Mouse (Mus musculus): Measurements from ENCODE around the gene Sf3b4. TPM values are rescaled to one million over a fixed set of nuclear protein-coding genes. Genes with fewer than 3 reads are reported as not detected.
A peak's percentile ranks its signal among the peaks of the same experiment; 100 is the strongest.
"Not testable (repeated sequence)": the region's sequence is repeated elsewhere in the genome, so short reads cannot be mapped to it uniquely, and the experiment has no call there.

Gene Sf3b4
- polyA plus RNA-seq, 1 experiment from 2014 or later: 184 TPM

GRCm38 (mm10) chr3:96219661-96220130 lies 47.6 kb downstream of the Sf3b4 start, which contains the start of the genes Bola1 and Hist2h2ab:
TSS of gene Bola1 (minus strand) at chr3:96219709.
TSS of gene Hist2h2ab (plus strand) at chr3:96219865.
- Histone ChIP-seq H3K4me1 (replicated peaks; ENCODE audit: control insufficient read depth, insufficient read depth, low read length) (peaks cover 12% of the 10 kb centered on the region; the same call in 1 of the 2 replicates), H3K36me3 (ENCODE audit: control insufficient read depth, insufficient read depth, low read length) (no peaks in the 10 kb centered on the region), H3K27ac (ENCODE audit: low read depth) (peak within 1 kb of the TSS; percentile 98), H3K4me3 (ENCODE audit: low read depth, low read length) (peak within 1 kb of the TSS; percentile 69), H3K9me3 (ENCODE audit: control insufficient read depth, low read length) (no peaks in the 10 kb centered on the region), H3K27me3 (replicated peaks; ENCODE audit: control insufficient read depth, insufficient read depth, low read length) (no peaks in the 10 kb centered on the region), H3K4me2 (ENCODE audit: low read length) (peak within 1 kb of the TSS; percentile 59), H3K9ac (ENCODE audit: low read length) (peak within 1 kb of the TSS; percentile 97)
- whole genome bisulfite sequencing: under 1% methylated on average over 37 of the region's 37 CpGs
- DNase-seq (ENCODE audit: low spot score): no peak
- peak; percentile 88 for ATAC-seq (replicated peaks; ENCODE audit: low FRiP score, low TSS enrichment, low read depth)

GRCm38 (mm10) chr3:96220131-96220764 lies 48.1 kb downstream of the Sf3b4 start:
- peak overlapping the region; percentile 69 for H3K4me3 ChIP-seq (ENCODE audit: low read depth, low read length)
- H3K27ac ChIP-seq (ENCODE audit: low read depth): peak overlapping the region; percentile 98
- H3K4me2 ChIP-seq (ENCODE audit: low read length): peak overlapping the region; percentile 59
- not testable (repeated sequence) for H3K36me3 ChIP-seq (ENCODE audit: control insufficient read depth, insufficient read depth, low read length); H3K27me3 ChIP-seq (replicated peaks; ENCODE audit: control insufficient read depth, insufficient read depth, low read length); H3K9me3 ChIP-seq (ENCODE audit: control insufficient read depth, low read length)
- 0% methylated on average over 24 of the region's 47 CpGs for WGBS
- 0 out of 2 replicates have a peak, but pooled peaks have one; percentile 7 for ATAC-seq (replicated peaks; ENCODE audit: low FRiP score, low TSS enrichment, low read depth)
- peak overlapping the region; percentile 97 for H3K9ac ChIP-seq (ENCODE audit: low read length)
- peaks cover 12% of the 10 kb centered on the region; the same call in 1 of the 2 replicates for H3K4me1 ChIP-seq (replicated peaks; ENCODE audit: control insufficient read depth, insufficient read depth, low read length)
- peak; percentile 88 for DNase-seq (ENCODE audit: low spot score)

DNA sequence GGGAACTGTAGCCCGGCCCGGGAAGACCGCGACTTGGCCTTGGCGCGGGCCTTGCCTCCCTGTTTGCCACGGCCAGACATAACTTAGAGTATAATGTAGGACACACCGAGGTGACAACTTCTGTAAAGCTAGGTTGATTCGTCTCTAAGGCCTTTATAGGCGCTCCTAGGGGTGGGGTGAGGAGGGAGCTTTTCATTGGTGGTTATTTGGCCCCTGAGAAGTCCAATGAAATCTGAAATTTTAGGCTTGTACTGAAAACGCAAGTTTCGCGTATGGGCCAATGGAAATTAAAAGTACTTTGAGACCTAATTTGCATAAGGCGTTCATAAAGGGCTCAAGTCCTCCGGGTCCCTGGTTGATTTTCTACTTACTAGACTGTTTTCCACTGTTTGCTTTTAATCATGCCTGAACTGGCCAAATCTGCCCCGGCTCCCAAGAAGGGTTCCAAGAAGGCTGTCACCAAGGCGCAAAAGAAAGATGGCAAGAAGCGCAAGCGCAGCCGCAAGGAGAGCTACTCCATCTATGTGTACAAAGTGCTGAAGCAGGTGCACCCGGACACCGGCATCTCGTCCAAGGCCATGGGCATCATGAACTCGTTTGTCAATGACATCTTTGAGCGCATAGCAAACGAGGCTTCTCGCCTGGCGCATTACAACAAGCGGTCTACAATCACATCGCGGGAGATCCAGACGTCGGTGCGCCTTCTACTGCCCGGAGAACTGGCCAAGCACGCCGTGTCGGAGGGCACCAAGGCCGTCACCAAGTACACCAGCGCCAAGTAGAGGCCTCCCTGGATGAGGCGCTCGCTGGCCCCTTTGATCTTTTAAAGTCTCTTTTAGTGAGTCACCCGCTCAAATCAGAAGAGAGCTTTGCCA lies 48.9 kb downstream of the Sf3b4 start, which contains the start of the genes Hist2h2ac and Hist2h2be:
Hist2h2ac (minus strand) TSS at position 116 of the 875 bp plus-strand sequence.
Hist2h2be (plus strand) TSS at position 355 of the 875 bp plus-strand sequence.
- Histone ChIP-seq H3K9me3 (ENCODE audit: control insufficient read depth, low read length) (no peaks in the 10 kb centered on the region), H3K27ac (ENCODE audit: low read depth) (peak within 1 kb of the TSS; percentile 98), H3K4me1 (replicated peaks; ENCODE audit: control insufficient read depth, insufficient read depth, low read length) (peaks cover 12% of the 10 kb centered on the region; the same call in 1 of the 2 replicates), H3K36me3 (ENCODE audit: control insufficient read depth, insufficient read depth, low read length) (no peaks in the 10 kb centered on the region), H3K4me3 (ENCODE audit: low read depth, low read length) (peak within 1 kb of the TSS; percentile 69), H3K4me2 (ENCODE audit: low read length) (peak within 1 kb of the TSS; percentile 59), H3K27me3 (replicated peaks; ENCODE audit: control insufficient read depth, insufficient read depth, low read length) (no peaks in the 10 kb centered on the region), H3K9ac (ENCODE audit: low read length) (peak within 1 kb of the TSS; percentile 97)
- under 1% methylated on average over 43 of the region's 43 CpGs for WGBS
- DNase-seq (ENCODE audit: low spot score) (peak; percentile 91), ATAC-seq (replicated peaks; ENCODE audit: low FRiP score, low TSS enrichment, low read depth) (peak; percentile 87)

GRCm38 (mm10) chr3:96221640-96222038 lies 49.5 kb downstream of the Sf3b4 start:
- H3K27ac ChIP-seq (ENCODE audit: low read depth): peak overlapping the region; percentile 98
- no peaks in the 10 kb centered on the region for H3K27me3 ChIP-seq (replicated peaks; ENCODE audit: control insufficient read depth, insufficient read depth, low read length)
- H3K36me3 ChIP-seq (ENCODE audit: control insufficient read depth, insufficient read depth, low read length): no peaks in the 10 kb centered on the region
- peaks cover 12% of the 10 kb centered on the region; the same call in 1 of the 2 replicates for H3K4me1 ChIP-seq (replicated peaks; ENCODE audit: control insufficient read depth, insufficient read depth, low read length)
- peak overlapping the region; percentile 97 for H3K9ac ChIP-seq (ENCODE audit: low read length)
- H3K4me2 ChIP-seq (ENCODE audit: low read length): peak overlapping the region; percentile 59
- no peak for ATAC-seq (replicated peaks; ENCODE audit: low FRiP score, low TSS enrichment, low read depth)
- H3K9me3 ChIP-seq (ENCODE audit: control insufficient read depth, low read length): no peaks in the 10 kb centered on the region
- peak overlapping the region; percentile 69 for H3K4me3 ChIP-seq (ENCODE audit: low read depth, low read length)
- 22% methylated on average over 9 of the region's 9 CpGs for WGBS
- DNase-seq (ENCODE audit: low spot score): peak; percentile 71

DNA sequence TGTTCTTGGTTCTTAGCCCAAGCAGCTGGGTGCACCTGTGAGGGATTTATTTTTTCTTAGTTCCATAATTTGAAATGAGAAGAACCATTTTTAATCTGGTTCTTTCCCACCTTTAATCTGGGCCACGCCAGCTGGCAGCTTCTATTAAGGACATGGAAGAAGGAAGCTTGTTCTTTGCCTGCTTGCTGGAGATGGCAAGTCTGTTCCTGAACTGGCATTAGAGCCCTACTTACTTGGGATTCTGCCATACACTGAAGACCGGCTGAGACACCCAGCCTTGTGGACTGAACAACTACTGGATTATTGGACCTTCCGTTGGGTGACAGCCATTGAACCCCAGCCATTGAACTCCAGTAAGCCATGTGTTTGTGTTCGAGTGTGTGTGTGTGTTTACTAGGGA lies 50.6 kb downstream of the Sf3b4 start:
- Histone ChIP-seq H3K4me1 (replicated peaks; ENCODE audit: control insufficient read depth, insufficient read depth, low read length) (peaks cover 12% of the 10 kb centered on the region; the same call in 1 of the 2 replicates), H3K27me3 (replicated peaks; ENCODE audit: control insufficient read depth, insufficient read depth, low read length) (no peaks in the 10 kb centered on the region), H3K27ac (ENCODE audit: low read depth) (no peak overlapping the region), H3K36me3 (ENCODE audit: control insufficient read depth, insufficient read depth, low read length) (no peaks in the 10 kb centered on the region), H3K4me2 (ENCODE audit: low read length) (peak overlapping the region; percentile 59), H3K9me3 (ENCODE audit: control insufficient read depth, low read length) (no peaks in the 10 kb centered on the region), H3K9ac (ENCODE audit: low read length) (no peak overlapping the region), H3K4me3 (ENCODE audit: low read depth, low read length) (no peak overlapping the region)
- ATAC-seq (replicated peaks; ENCODE audit: low FRiP score, low TSS enrichment, low read depth): no peak
- no peak for DNase-seq (ENCODE audit: low spot score)
- WGBS: 90% methylated on average over 4 of the region's 4 CpGs

DNA sequence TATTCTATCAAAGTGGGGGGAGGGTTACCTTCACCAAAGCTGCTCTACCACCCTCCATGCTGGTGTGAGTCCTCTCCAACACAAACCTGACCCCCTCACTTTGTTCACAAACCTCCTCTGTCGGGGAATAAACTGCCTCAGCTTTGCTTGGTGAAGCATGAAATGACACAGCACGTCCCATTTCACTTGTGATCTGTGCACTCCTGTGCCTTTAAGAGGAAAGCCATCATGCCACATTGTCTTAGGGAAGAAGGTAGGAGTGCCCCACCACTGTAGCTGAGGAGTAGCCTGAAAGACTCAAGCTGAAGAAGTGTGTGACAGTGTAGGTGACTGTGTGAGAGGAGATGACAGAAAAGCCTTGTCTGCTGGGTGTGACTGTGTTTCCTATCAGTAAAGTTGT lies 53.3 kb downstream of the Sf3b4 start:
- WGBS: 47% methylated on average over 2 of the region's 2 CpGs
- H3K4me1 ChIP-seq (replicated peaks; ENCODE audit: control insufficient read depth, insufficient read depth, low read length): 0 out of 2 replicates have a peak, but pooled peaks cover 12% of the 10 kb centered on the region
- H3K4me3 ChIP-seq (ENCODE audit: low read depth, low read length): no peak overlapping the region
- H3K4me2 ChIP-seq (ENCODE audit: low read length): no peak overlapping the region
- H3K9me3 ChIP-seq (ENCODE audit: control insufficient read depth, low read length): no peaks in the 10 kb centered on the region
- H3K36me3 ChIP-seq (ENCODE audit: control insufficient read depth, insufficient read depth, low read length): no peaks in the 10 kb centered on the region
- no peaks in the 10 kb centered on the region for H3K27me3 ChIP-seq (replicated peaks; ENCODE audit: control insufficient read depth, insufficient read depth, low read length)
- H3K27ac ChIP-seq (ENCODE audit: low read depth): no peak overlapping the region
- H3K9ac ChIP-seq (ENCODE audit: low read length): no peak overlapping the region
- DNase-seq (ENCODE audit: low spot score): no peak
- ATAC-seq (replicated peaks; ENCODE audit: low FRiP score, low TSS enrichment, low read depth): no peak

Small RNAs within 50 kb of the gene (microRNA-seq; reads per million reads assigned to microRNA genes)
- not detected for gene Gm44492

Other genes starting within 250 kb of the Sf3b4 start
- gene Anp32e, start 243.1 kb upstream of the Sf3b4 start, polyA plus RNA-seq (2014; fragmentation: Nextera tagmentation; extraction: Ambion mirVana): 54.3 and 61.2 TPM in 2 replicates
- 33.3 and 35.0 TPM in 2 replicates for gene Plekho1, start 176.3 kb upstream of the Sf3b4 start, polyA plus RNA-seq (2014; fragmentation: Nextera tagmentation; extraction: Ambion mirVana)
- gene Vps45, start 113.9 kb upstream of the Sf3b4 start, polyA plus RNA-seq (2014; fragmentation: Nextera tagmentation; extraction: Ambion mirVana): 20.6 and 25.8 TPM in 2 replicates
- 14.0 and 14.8 TPM in 2 replicates for gene Otud7b, start 67.8 kb upstream of the Sf3b4 start, polyA plus RNA-seq (2014; fragmentation: Nextera tagmentation; extraction: Ambion mirVana)
- gene Mtmr11, start 10.3 kb upstream of the Sf3b4 start, polyA plus RNA-seq (2014; fragmentation: Nextera tagmentation; extraction: Ambion mirVana): 27.7 and 28.8 TPM in 2 replicates
- gene Sv2a, start 8.8 kb downstream of the Sf3b4 start, polyA plus RNA-seq (2014; fragmentation: Nextera tagmentation; extraction: Ambion mirVana): 6.5 and 8.3 TPM in 2 replicates
- gene Bola1, start 47.4 kb downstream of the Sf3b4 start, polyA plus RNA-seq (2014; fragmentation: Nextera tagmentation; extraction: Ambion mirVana): 74.2 and 79.5 TPM in 2 replicates
- 0.74 and 1.3 TPM in 2 replicates for gene Hist2h2ab, start 47.5 kb downstream of the Sf3b4 start, polyA plus RNA-seq (2014; fragmentation: Nextera tagmentation; extraction: Ambion mirVana)
- 7.9 and 9.7 TPM in 2 replicates for gene Hist2h2ac, start 48.5 kb downstream of the Sf3b4 start, polyA plus RNA-seq (2014; fragmentation: Nextera tagmentation; extraction: Ambion mirVana)
- 7.3 and 7.6 TPM in 2 replicates for gene Hist2h2be, start 48.8 kb downstream of the Sf3b4 start, polyA plus RNA-seq (2014; fragmentation: Nextera tagmentation; extraction: Ambion mirVana)
- gene Hist2h3c2, start 66.8 kb downstream of the Sf3b4 start, polyA plus RNA-seq (2014; fragmentation: Nextera tagmentation; extraction: Ambion mirVana): 8.3 and 8.7 TPM in 2 replicates
- 33.3 and 45.5 TPM in 2 replicates for gene Hist2h2aa2, start 67.9 kb downstream of the Sf3b4 start, polyA plus RNA-seq (2014; fragmentation: Nextera tagmentation; extraction: Ambion mirVana)
- 16.3 and 23.3 TPM in 2 replicates for gene Hist2h2aa1, start 73.2 kb downstream of the Sf3b4 start, polyA plus RNA-seq (2014; fragmentation: Nextera tagmentation; extraction: Ambion mirVana)
- 0.56 and 2.0 TPM in 2 replicates for gene Hist2h3c1, start 74.4 kb downstream of the Sf3b4 start, polyA plus RNA-seq (2014; fragmentation: Nextera tagmentation; extraction: Ambion mirVana)
- gene Hist2h4, start 91.0 kb downstream of the Sf3b4 start, polyA plus RNA-seq (2014; fragmentation: Nextera tagmentation; extraction: Ambion mirVana): 11.1 and 14.2 TPM in 2 replicates
- gene Hist2h3b, start 96.3 kb downstream of the Sf3b4 start, polyA plus RNA-seq (2014; fragmentation: Nextera tagmentation; extraction: Ambion mirVana): 77.9 and 79.1 TPM in 2 replicates
- 20.1 and 22.0 TPM in 2 replicates for gene Hist2h2bb, start 97.4 kb downstream of the Sf3b4 start, polyA plus RNA-seq (2014; fragmentation: Nextera tagmentation; extraction: Ambion mirVana)
- gene Fcgr1, start 121.6 kb downstream of the Sf3b4 start, polyA plus RNA-seq (2014; fragmentation: Nextera tagmentation; extraction: Ambion mirVana): 3.4 TPM in 2 replicates

Measured in intestine, embryonic 14.5 days (tissue).